Mouse (Mus musculus) midbrain, embryonic 10.5 days (tissue): ENCODE measurements around the gene Zcchc24. TPM values are rescaled to one million over a fixed set of nuclear protein-coding genes. Genes with fewer than 3 reads are reported as not detected.

Experiments
- DNase-seq: peaks from one replicate; pipeline ENCODE4 v3.0.0-alpha.2; 2017; ENCODE audit warnings: low spot score
- H3K27ac ChIP-seq: fragments of 300-500 bp; sonication (generic); replicated peaks from 2 replicates; pipeline ENCODE4 v1.5.1; 2016; ENCODE audit warnings: mild to moderate bottlenecking
- H3K27me3 ChIP-seq: fragments of 300-500 bp; sonication (generic); 2 replicates; pipeline ENCODE4 v1.6.1; 2016; ENCODE audit warnings: low read depth, mild to moderate bottlenecking; ENCODE audit not compliant: poor library complexity, severe bottlenecking
- H3K36me3 ChIP-seq: fragments of 300-500 bp; sonication (generic); 2 replicates; pipeline ENCODE4 v1.6.1; 2016; ENCODE audit warnings: mild to moderate bottlenecking, moderate library complexity
- H3K4me1 ChIP-seq: fragments of 300-500 bp; sonication (generic); 2 replicates; pipeline ENCODE4 v1.6.1; 2016
- H3K4me3 ChIP-seq: fragments of 300-500 bp; sonication (generic); 2 replicates; pipeline ENCODE4 v1.5.1; 2016; ENCODE audit warnings: mild to moderate bottlenecking, moderate library complexity
- H3K9me3 ChIP-seq: fragments of 300-500 bp; sonication (generic); replicated peaks from 2 replicates; pipeline ENCODE4 v1.6.1; 2016; ENCODE audit warnings: mild to moderate bottlenecking
- WGBS: fragments of 180-500 bp; shearing (Covaris S2); methylation state at CpG from one replicate; pipeline ENCODE4 v1.1.7; 2016; 5-methylcytosine and 5-hydroxymethylcytosine counted together
- polyA plus RNA-seq: library from polyadenylated mRNA; unstranded; fragments of >200 nt; fragmentation: Nextera tagmentation; extraction: Ambion mirVana; gene quantifications from 2 replicates; pipeline ENCODE4 v1.2.1, GENCODE M21; 2016

Gene Zcchc24
- polyA plus RNA-seq, 1 experiment from 2014 or later = 6.4 TPM

DNA sequence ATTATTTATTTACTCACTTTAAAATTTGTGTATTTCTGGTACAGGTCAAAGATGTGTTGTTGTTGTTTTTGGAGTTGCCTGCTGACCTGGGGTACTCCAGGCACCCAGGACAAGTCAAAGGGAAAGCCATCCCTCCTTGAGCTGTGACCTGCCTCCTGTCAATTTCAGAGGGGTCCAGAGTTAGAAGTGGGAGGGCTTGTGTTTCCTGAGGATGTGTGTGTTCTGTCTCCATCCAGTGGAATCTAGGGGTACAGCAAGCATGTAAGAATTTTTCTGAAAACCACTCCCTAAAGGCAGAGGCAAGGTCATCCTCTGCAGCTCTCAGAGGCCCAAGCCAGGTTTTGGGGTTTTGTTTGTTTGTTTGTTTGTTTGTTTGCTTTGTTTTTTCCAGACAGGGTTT is 66.9 kb downstream of the Zcchc24 start:
- DNase-seq = no peak
- Histone ChIP-seq H3K4me3 (no peak overlapping the region), H3K27ac (no peak overlapping the region), H3K4me1 (no peaks in the 10 kb centered on the region), H3K9me3 (no peaks in the 10 kb centered on the region), H3K36me3 (peaks cover 34% of the 10 kb centered on the region), H3K27me3 (no peaks in the 10 kb centered on the region)

DNA sequence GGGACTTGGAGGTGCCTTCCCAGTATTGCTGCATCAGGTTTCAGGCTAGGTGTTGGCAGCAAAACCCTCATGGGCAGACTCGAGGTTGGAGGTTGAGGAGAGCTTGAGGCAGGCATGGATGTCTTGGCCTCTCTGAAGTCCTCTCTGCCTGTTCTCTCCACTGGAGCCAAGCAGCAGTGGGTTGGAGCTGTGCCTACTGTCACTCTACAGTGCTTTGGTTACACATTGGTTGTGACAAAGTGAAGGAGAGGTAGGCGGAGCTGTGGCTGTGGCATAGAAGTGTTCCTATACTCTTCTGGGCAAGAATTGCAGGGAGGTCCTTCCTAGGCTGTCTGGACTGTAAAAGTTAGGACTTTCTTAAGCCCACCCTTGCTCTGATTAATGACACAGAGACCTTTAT is 72.5 kb downstream of the Zcchc24 start:
- H3K27ac ChIP-seq = no peak overlapping the region
- WGBS = 88% methylated on average over 2 of the region's 2 CpGs
- no peak for DNase-seq
- H3K9me3 ChIP-seq = no peaks in the 10 kb centered on the region
- peaks cover 49% of the 10 kb centered on the region for H3K36me3 ChIP-seq
- peaks cover 31% of the 10 kb centered on the region for H3K4me1 ChIP-seq
- H3K4me3 ChIP-seq = no peak overlapping the region
- H3K27me3 ChIP-seq = no peaks in the 10 kb centered on the region

DNA sequence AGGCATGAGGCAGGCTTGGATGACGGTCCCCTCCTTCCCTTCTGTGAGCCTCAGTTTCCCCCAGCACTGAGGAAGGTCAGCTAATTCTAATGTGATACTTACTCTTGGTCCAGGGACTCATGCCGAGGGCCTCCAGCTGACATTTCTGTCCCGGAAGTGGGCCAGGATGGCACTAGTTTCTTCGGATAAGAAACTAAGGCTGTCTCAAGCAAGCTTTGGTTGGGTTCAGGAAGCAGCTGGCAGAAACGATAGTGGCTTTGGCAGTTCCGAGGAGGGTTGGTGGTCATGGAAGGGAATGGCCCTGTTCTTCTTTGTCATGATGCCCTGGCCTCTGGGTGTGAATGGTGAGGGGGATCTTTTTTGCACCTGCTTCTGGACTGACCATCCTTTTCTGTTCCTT is 73.8 kb downstream of the Zcchc24 start:
- Histone ChIP-seq H3K4me1 (peaks cover 31% of the 10 kb centered on the region), H3K27ac (peak overlapping the region; percentile 89; the same call in 1 of the 2 replicates), H3K36me3 (peaks cover 46% of the 10 kb centered on the region), H3K9me3 (no peaks in the 10 kb centered on the region), H3K27me3 (no peaks in the 10 kb centered on the region), H3K4me3 (peak overlapping the region; percentile 93)
- no peak for DNase-seq
- WGBS = 82% methylated on average over 6 of the region's 6 CpGs

DNA sequence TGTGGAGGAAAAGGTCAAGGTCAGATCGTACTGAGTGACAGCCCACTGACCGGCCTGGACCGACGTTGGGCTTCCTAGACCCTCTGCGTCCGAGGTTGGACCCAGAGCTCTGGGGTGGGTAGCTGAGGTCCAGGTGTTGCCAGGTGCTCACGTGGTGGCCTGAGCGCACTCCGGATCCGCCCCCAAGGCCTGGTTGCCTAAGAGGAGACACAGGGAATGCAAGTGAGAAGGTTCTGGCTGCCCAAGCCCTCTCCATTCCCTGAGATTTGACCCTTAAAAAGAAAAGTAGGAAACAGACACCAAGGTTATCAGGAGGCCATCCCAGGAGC is 74.3 kb downstream of the Zcchc24 start:
- H3K4me3 ChIP-seq = peak overlapping the region; percentile 93
- H3K36me3 ChIP-seq = peaks cover 41% of the 10 kb centered on the region
- no peaks in the 10 kb centered on the region for H3K27me3 ChIP-seq
- H3K27ac ChIP-seq = peak overlapping the region; percentile 89
- H3K4me1 ChIP-seq = peaks cover 31% of the 10 kb centered on the region
- under 1% methylated on average over 10 of the region's 10 CpGs for WGBS
- no peaks in the 10 kb centered on the region for H3K9me3 ChIP-seq
- DNase-seq = no peak

DNA sequence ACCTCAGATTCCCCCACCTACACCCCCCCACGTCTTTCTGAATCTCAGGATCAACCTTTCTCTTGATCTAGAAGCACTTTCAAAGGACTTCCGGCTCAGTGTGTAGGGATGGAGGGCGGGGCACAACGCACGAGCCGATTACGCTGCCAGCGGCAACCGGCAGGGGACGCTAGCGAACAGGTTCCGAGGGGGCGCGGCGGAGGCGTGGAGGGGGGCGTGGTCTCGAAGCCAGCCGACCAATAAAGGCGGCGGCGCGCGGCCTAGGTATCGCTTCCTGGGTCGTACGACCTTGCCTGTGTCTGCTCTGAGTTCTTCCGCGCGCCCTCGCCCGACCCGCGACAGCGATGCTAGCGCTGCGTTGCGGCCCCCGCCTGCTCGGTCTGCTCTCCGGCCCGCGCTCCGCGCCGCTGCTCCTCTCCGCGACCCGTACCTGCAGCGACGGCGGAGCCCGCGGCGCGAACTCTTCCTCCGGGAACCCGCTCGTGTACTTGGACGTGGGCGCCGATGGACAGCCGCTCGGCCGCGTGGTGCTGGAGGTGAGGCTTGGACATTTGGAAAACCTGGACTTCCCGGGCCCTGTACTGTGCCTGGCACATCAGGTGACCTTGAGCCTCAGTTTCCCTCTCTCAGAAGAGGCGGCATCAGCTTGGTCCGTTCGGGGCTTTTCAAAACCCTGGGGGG is 74.8 kb downstream of the Zcchc24 start, which contains the start of gene Ppif:
Gene Ppif, plus strand, starts transcription at position 267 of the 681 bp plus-strand sequence.
- peak; percentile 97 for DNase-seq
- under 1% methylated on average over 70 of the region's 70 CpGs for WGBS
- Histone ChIP-seq H3K9me3 (no peaks in the 10 kb centered on the region), H3K4me3 (peak within 1 kb of the TSS; percentile 93), H3K36me3 (peaks cover 36% of the 10 kb centered on the region), H3K4me1 (peaks cover 31% of the 10 kb centered on the region), H3K27ac (peak within 1 kb of the TSS; percentile 89), H3K27me3 (no peaks in the 10 kb centered on the region)

DNA sequence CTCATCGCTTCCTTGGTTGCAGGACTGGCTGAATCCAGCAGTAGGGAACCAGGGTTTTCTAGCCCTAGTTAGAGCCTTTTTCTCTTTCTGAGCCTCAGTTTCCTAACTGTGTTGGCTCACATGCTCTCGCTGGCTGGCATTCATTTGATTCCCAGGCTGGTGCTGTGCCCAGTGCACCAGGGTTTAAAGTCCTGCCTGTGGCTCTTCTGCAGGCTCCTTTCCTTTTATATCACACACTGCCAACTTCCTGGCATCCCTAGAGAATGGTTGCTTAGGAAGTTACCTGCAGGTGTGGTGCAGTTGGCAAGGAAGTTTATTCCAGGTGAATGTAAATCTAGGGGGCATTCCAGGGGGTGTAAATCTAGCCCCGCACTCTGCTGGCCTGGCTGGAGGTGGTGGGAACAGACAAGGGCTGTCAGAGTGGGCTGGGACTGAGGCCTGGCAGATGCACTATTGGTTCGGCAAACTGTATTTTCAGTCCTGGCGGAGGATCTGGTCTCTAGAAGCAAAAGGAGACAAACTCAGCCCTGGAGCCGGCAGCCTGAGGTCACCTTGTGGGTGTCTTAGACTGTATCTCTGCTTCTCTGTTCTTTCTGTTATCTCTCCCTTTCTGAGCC is 75.5 kb downstream of the Zcchc24 start:
- H3K9me3 ChIP-seq = no peaks in the 10 kb centered on the region
- 81% methylated on average over 6 of the region's 6 CpGs for WGBS
- H3K4me1 ChIP-seq = peaks cover 31% of the 10 kb centered on the region
- peak overlapping the region; percentile 89 for H3K27ac ChIP-seq
- H3K4me3 ChIP-seq = peak overlapping the region; percentile 93
- no peak for DNase-seq
- no peaks in the 10 kb centered on the region for H3K27me3 ChIP-seq
- H3K36me3 ChIP-seq = peaks cover 29% of the 10 kb centered on the region

DNA sequence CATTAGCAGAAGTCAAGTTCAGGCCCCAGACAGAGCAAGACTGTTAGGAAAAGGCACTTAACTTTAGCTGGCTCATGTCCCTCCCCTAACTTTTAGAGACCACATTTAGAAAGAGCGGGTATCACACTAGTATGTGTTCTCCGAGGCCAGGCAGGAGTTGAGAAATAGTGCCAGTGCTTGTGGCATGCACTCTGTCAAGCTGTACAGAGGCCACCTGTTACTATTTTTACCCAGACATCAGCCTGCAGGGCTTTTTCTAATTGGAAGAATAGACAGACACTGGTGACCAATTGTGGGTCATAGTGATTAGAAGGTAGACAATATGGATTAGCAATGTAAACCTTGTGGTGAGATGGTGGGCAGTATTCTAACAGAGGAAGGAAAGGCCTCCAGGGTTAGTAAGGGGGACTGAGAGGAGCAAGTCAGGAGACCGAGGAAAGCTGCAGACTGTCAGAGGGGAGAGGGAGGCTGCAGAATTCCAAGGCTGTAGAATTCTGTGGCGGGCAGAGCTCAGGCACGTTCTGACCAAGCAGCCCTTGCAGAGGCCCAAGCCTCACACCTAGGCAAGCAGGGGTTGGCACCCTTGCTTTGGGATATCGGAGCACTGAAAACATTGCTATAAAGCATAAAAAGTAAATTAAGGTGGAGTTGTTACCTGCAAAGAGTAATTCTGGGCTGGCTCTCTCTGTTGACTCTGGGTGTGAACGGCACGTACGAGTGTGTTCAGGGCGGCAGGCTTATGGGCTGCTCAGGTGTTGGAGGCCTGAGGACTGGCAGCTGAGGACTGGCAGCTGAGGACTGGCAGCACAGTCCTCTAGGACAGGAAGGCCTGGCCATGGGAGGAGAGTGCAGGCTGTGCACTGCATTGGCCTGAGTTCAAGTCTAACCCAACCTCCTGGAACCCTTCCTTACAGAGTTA is 81.6 kb downstream of the Zcchc24 start:
- no peak overlapping the region for H3K4me3 ChIP-seq

DNA sequence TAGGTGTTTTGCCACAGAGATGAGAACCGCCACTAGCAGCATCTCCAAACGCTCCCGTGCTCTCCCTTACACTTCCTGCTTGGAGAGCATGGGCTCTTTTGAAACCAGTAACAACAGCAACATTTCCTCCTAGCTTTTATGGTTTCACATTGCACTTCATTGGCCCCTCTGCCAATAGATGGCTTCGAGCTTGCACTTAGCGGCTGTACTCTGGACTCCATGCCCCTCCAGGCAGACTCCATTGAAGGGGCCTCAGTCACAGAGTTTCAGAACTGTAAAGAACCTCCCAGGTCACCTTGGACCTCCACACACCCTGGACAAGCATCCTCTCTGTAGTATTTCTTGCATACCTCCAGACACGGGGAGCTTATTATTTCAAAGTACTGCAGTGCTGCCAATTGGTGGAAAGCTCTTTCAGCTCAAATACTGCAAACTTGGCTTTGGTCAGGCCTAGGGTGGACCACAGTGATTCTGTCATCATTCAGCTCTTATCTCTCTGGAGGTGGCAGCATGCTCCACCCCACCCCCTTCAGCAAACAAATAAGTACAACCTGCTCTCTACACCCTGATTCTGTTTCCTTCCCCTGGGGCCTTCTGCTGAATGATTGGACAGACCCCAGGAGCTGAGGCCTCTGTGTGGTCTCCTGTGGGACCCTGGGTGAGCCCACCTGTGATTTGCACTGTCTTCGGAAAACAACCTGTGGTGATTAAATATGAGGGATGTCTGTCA is 82.5 kb downstream of the Zcchc24 start:
- DNase-seq = no peak
- H3K27ac ChIP-seq = no peak overlapping the region
- H3K4me3 ChIP-seq = no peak overlapping the region
- H3K36me3 ChIP-seq = no peaks in the 10 kb centered on the region
- no peaks in the 10 kb centered on the region for H3K9me3 ChIP-seq
- 86% methylated on average over 7 of the region's 7 CpGs for WGBS
- H3K4me1 ChIP-seq = peaks cover 5% of the 10 kb centered on the region; the same call in 1 of the 2 replicates
- no peaks in the 10 kb centered on the region for H3K27me3 ChIP-seq

More for the DNA sequence above, 81.6 kb downstream of the Zcchc24 start:
- H3K36me3 ChIP-seq = no peaks in the 10 kb centered on the region
- WGBS = 84% methylated on average over 10 of the region's 10 CpGs
- H3K9me3 ChIP-seq = no peaks in the 10 kb centered on the region
- no peak overlapping the region for H3K27ac ChIP-seq
- no peak for DNase-seq
- H3K27me3 ChIP-seq = no peaks in the 10 kb centered on the region
- no peaks in the 10 kb centered on the region for H3K4me1 ChIP-seq

DNA sequence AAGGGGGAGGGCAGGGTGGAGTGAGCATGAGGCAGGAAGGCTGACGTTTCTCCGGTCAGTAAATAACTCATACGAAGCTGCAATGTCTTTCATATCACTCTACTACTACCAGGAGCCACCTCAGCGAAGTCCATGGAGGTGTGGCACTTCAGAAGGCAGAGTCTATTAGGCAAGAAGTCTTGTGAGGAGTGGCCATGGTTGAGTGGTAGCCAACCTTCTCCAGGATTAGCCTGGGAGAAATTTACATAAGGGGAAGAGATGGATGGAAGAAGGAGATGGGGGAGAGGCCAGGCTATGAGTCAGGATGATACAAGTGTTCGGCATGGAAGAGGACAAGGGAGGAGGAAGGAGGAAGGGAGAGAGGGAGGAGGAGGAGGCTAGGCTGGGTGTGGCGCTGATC is 86.8 kb downstream of the Zcchc24 start:
- Histone ChIP-seq H3K36me3 (no peaks in the 10 kb centered on the region), H3K4me1 (peaks cover 5% of the 10 kb centered on the region; the same call in 1 of the 2 replicates), H3K27ac (no peak overlapping the region), H3K4me3 (no peak overlapping the region), H3K9me3 (no peaks in the 10 kb centered on the region), H3K27me3 (no peaks in the 10 kb centered on the region)
- DNase-seq = no peak
- WGBS = 82% methylated on average over 6 of the region's 6 CpGs

DNA sequence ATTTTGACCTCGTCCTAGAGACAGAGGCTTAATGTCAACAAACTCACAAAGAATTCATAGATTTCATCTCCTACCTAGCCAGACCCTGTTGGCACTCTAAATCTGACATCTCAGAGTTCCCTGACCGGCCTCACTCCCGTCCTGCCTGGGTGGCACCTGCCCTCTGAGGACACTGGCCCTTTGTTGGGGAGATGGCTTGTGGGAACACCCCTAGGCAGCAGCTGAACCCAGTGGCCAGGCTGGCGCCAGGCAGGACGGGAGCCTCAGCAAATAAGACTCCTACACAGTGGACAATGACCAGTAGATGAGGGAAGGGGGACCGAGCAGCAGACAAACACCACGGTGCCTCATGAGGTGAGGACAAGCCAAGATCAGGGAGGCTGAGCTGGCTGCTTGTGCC is 89.2 kb downstream of the Zcchc24 start:
- no peaks in the 10 kb centered on the region for H3K36me3 ChIP-seq
- no peak overlapping the region for H3K27ac ChIP-seq
- H3K9me3 ChIP-seq = no peaks in the 10 kb centered on the region
- no peak overlapping the region for H3K4me3 ChIP-seq
- WGBS = 80% methylated on average over 7 of the region's 7 CpGs
- peaks cover 5% of the 10 kb centered on the region; the same call in 1 of the 2 replicates for H3K4me1 ChIP-seq
- no peak for DNase-seq
- no peaks in the 10 kb centered on the region for H3K27me3 ChIP-seq

DNA sequence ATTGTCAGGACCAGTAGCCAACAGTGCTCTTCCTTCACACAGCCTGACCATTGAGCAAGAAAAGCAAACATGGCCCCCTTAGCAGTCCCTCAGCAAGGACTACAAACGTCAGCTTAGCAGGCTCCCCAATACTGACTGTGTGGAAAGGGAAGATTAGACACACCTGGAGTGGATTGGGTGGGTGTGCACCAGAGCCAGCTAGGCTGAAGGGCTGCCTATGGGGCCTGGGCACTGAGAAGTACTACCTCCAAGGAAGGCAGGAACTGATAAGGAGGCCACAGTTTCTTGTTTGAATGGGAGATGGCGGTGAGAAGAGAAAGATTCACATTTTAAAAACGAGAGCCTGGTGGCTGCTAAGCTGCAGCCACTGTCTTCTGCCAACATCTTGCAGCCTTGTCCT is 101.3 kb downstream of the Zcchc24 start:
- H3K36me3 ChIP-seq = peaks cover 55% of the 10 kb centered on the region
- H3K4me1 ChIP-seq = peaks cover 9% of the 10 kb centered on the region; the same call in 1 of the 2 replicates

DNA sequence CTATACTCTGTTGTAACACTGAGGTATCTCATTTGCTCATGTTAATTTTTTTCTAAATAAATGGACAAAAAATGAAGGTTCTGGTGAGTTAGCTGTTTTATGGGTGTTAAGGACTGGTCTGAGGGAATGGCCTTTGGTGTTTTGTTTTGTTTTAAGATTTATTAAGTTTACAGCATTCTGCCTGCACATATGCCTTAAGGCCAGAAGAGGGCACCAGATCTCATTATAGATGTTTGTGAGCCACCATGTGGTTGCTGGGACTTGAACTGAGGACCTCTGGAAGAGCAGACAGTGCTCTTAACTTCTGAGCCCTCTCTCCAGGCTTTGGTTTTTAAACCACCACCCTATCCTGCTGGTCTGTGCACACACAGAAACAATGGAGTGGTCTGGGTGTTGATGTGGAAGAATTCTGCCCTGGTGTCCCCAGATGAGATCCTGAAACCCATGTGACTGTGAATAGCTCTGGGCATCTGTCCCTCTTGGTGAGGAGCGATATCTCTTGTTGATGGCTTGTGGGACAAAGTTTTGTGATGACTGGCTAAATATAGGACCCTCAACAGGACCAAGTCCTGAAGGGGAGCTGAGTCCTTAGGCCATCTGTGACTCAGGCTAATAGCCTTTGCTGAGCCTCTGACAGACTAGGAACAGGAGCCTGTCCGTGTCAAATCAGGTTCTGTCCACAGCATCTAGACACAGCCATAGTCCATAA is 102.0 kb downstream of the Zcchc24 start:
- no peaks in the 10 kb centered on the region for H3K27me3 ChIP-seq
- H3K4me1 ChIP-seq = peaks cover 9% of the 10 kb centered on the region; the same call in 1 of the 2 replicates
- peaks cover 63% of the 10 kb centered on the region for H3K36me3 ChIP-seq
- H3K27ac ChIP-seq = no peak overlapping the region
- 74% methylated on average over 2 of the region's 2 CpGs for WGBS
- H3K4me3 ChIP-seq = no peak overlapping the region
- DNase-seq = no peak
- H3K9me3 ChIP-seq = no peaks in the 10 kb centered on the region

More for the DNA sequence above, 101.3 kb downstream of the Zcchc24 start:
- no peak overlapping the region for H3K27ac ChIP-seq
- H3K4me3 ChIP-seq = no peak overlapping the region
- 67% methylated on average over 3 of the region's 3 CpGs for WGBS
- H3K27me3 ChIP-seq = no peaks in the 10 kb centered on the region
- no peak for DNase-seq
- H3K9me3 ChIP-seq = no peaks in the 10 kb centered on the region
